Mouse (Mus musculus) ES-E14 (cell line): ENCODE measurements around the gene Tmem108. TPM values are rescaled to one million over a fixed set of nuclear protein-coding genes. Genes with fewer than 3 reads are reported as not detected.

ENCODE experiments used
- DNase-seq: peaks from one replicate; pipeline ENCODE4 v3.0.0-alpha.2; 2013; ENCODE audit warnings: low read depth, low spot score
- H3K27ac ChIP-seq: 2 replicates; pipeline ENCODE4 v1.5.1; 2012; ENCODE audit warnings: low read depth, mild to moderate bottlenecking, low read length, moderate library complexity, mixed read lengths; ENCODE audit not compliant: poor library complexity, insufficient read depth, severe bottlenecking
- H3K36me3 ChIP-seq: 2 replicates; pipeline ENCODE4 v1.6.1; 2012; ENCODE audit warnings: mild to moderate bottlenecking, low read length, moderate library complexity, mixed read lengths; ENCODE audit not compliant: control insufficient read depth, poor library complexity, insufficient read depth, severe bottlenecking
- H3K4me1 ChIP-seq, 2 experiments: fragments of 150-350 bp in 1 of 2; sonication (generic) in 1 of 2; 2 replicates each; pipeline ENCODE4 v1.6.1; 2012; ENCODE audit warnings: low read length in 2 of 2, mild to moderate bottlenecking in 1 of 2, mixed read lengths in 1 of 2; ENCODE audit not compliant: control insufficient read depth in 2 of 2, insufficient read depth in 2 of 2, poor library complexity in 1 of 2
- H3K4me3 ChIP-seq, 2 experiments: fragments of 150-350 bp in 1 of 2; sonication (generic) in 1 of 2; 2 replicates each; pipeline ENCODE4 v1.5.1; 2012; ENCODE audit warnings: low read length in 2 of 2, low read depth in 1 of 2, mild to moderate bottlenecking in 1 of 2, mixed read lengths in 1 of 2; ENCODE audit not compliant: insufficient read depth in 1 of 2, poor library complexity in 1 of 2, severe bottlenecking in 1 of 2
- H3K9ac ChIP-seq: 2 replicates; pipeline ENCODE4 v1.6.1; 2012; ENCODE audit warnings: low read depth, mild to moderate bottlenecking, low read length, mixed read lengths; ENCODE audit not compliant: poor library complexity, insufficient read depth, severe bottlenecking
- H3K9me3 ChIP-seq: fragments of 150-350 bp; sonication (generic); 2 replicates; pipeline ENCODE4 v1.6.1; 2012; ENCODE audit warnings: low read depth, mild to moderate bottlenecking, low read length; ENCODE audit not compliant: control insufficient read depth, insufficient read depth
- CHD2 ChIP-seq: IDR thresholded peaks from 2 replicates; pipeline ENCODE4 v1.6.1; 2014; ENCODE audit warnings: mild to moderate bottlenecking, low read depth, low read length, inconsistent platforms
- HCFC1 ChIP-seq: IDR thresholded peaks from 2 replicates; pipeline ENCODE4 v1.6.1; 2012; ENCODE audit warnings: low read length, inconsistent platforms, borderline replicate concordance; ENCODE audit not compliant: insufficient read depth
- MAFK ChIP-seq: IDR thresholded peaks from 2 replicates; pipeline ENCODE4 v1.6.1; 2014; ENCODE audit warnings: mild to moderate bottlenecking, low read depth, low read length, inconsistent platforms; ENCODE audit not compliant: insufficient read depth
- ZC3H11A ChIP-seq: IDR thresholded peaks from 2 replicates; pipeline ENCODE4 v1.6.1; 2012; ENCODE audit warnings: low read depth, mild to moderate bottlenecking, inconsistent platforms, low read length, borderline replicate concordance
- ZNF384 ChIP-seq: IDR thresholded peaks from 2 replicates; pipeline ENCODE4 v1.6.1; 2012; ENCODE audit warnings: low read depth, low read length, inconsistent platforms
- in situ Hi-C, 2 experiments: fragments of 600-800 bp; cut with MboI; formaldehyde crosslinking; loops; one replicate each; pipeline ENCODE4 v1.15.1; 2025; ENCODE audit warnings: low sequenced_read_pairs in 2 of 2, inconsistent platforms in 1 of 2; ENCODE audit not compliant: unreplicated experiment in 2 of 2
- total RNA-seq: library from RNA; depleted of rRNA; stranded (reverse); fragments of 300-350 nt; gene quantifications from 2 replicates; pipeline ENCODE4 v1.2.3, GENCODE M21; 2012

The Tmem108 gene
- total RNA-seq, 1 experiment, result 3.1 TPM

GRCm38 (mm10) chr9:103620517-103621212 is 141.0 kb downstream of the Tmem108 start:
- Histone ChIP-seq H3K4me3 (no peak overlapping the region), H3K27ac (no peak overlapping the region), H3K36me3 (no peaks in the 10 kb centered on the region), H3K4me1 (no peaks in the 10 kb centered on the region), H3K9ac (no peak overlapping the region), H3K9me3 (no peaks in the 10 kb centered on the region)
- TF ChIP-seq CHD2 (no peak), MAFK (no peak), ZNF384 (no peak), HCFC1 (no peak), ZC3H11A (no peak)
- no peak for DNase-seq
- in situ Hi-C loops, result loop anchor here in 1 of 2 experiments (5.0 to 10.0 kb wide), 2 partner anchors 137 to 374 kb away; no protein-coding TSS in a partner anchor

DNA sequence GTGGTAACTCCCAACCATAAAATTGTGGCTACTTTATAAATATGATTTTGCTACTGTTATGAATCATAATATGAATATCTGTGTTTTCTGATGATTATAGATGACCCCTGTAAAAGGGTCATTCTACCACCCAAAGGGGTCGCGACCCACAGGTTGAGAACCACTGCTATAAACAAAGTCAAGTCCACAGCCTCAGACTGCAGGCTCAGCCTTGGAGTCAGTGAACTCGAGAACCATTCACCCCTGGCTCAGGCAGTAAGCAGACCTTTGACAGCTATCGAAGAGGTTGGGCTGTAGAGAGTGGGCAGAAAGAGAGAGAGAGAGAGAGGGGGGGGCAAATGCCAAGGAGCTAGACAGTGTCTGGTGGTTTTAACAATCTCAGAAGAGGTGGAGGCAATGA is 147.4 kb downstream of the Tmem108 start:
- Histone ChIP-seq H3K9ac (no peak overlapping the region), H3K9me3 (no peaks in the 10 kb centered on the region), H3K4me3 (no peak overlapping the region), H3K4me1 (no peaks in the 10 kb centered on the region), H3K27ac (no peak overlapping the region), H3K36me3 (no peaks in the 10 kb centered on the region)
- TF ChIP-seq CHD2, result peak; percentile 77; the same call in 1 of the 2 replicates
- no peak for TF ChIP-seq MAFK
- DNase-seq, result no peak
- in situ Hi-C loops, result no loop called here

DNA sequence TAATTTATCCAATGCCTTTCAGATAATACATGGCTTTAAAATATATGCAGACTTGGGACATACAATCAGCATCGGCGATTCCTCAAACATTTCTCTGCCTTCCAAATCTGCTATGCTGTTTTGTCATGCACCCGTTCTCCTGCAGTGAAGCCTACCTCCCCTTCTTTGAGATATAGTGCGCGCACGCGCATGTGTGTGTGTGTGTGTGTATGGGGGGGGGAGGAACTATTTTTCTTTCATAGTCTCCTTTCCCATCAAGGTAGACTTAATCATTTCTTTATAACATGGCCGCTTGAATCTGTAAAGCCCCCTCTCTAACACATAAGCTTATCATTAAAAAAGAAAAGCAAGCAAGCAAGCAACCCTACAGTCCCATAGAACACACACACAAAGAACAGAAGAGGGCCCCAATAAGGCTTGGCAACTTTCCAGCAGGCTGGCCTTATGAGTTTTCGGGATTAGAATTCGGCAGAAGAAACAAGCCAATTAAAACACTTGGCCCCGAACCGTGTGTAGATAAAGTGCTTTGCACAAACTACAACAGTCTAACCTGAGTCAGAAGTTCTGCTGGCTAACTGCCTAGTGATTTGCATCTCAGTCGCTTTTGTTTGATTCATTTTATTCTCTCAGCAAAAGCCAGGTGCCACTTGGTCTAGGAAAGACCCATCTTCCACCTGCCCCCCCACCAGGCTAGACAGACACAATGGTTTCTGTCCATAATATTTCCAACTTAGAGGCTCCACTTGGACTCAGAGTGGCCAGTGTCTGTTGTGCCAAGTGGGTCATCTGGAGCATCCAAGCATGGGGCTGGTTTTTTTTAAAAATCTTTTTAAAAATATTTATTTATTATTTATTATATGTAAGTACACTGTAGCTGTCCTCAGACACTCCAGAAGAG is 153.2 kb downstream of the Tmem108 start:
- Histone ChIP-seq H3K9ac (no peak overlapping the region), H3K4me3 (no peak overlapping the region), H3K27ac (no peak overlapping the region), H3K9me3 (no peaks in the 10 kb centered on the region), H3K4me1 (no peaks in the 10 kb centered on the region), H3K36me3 (no peaks in the 10 kb centered on the region)
- in situ Hi-C loops, result no loop called here
- TF ChIP-seq ZC3H11A, result no peak
- no peak for TF ChIP-seq HCFC1
- TF ChIP-seq ZNF384, result no peak
- no peak for TF ChIP-seq CHD2
- TF ChIP-seq MAFK, result no peak
- DNase-seq, result no peak

GRCm38 (mm10) chr9:103606056-103606455 is 155.6 kb downstream of the Tmem108 start:
- in situ Hi-C loops, result no loop called here
- Histone ChIP-seq H3K4me1 (no peaks in the 10 kb centered on the region), H3K9me3 (no peaks in the 10 kb centered on the region), H3K9ac (no peak overlapping the region), H3K36me3 (no peaks in the 10 kb centered on the region), H3K4me3 (no peak overlapping the region), H3K27ac (no peak overlapping the region)
- no peak for TF ChIP-seq HCFC1
- no peak for TF ChIP-seq ZC3H11A
- TF ChIP-seq CHD2, result no peak
- TF ChIP-seq ZNF384, result no peak
- TF ChIP-seq MAFK, result no peak
- DNase-seq, result no peak
